Mouse (Mus musculus) midbrain, embryonic 14.5 days (tissue): ENCODE results near the gene Ppp1r15b. TPM values are rescaled to one million over a fixed set of nuclear protein-coding genes. Genes with fewer than 3 reads are reported as not detected.
A peak's percentile ranks its signal among the peaks of the same experiment; 100 is the strongest.

Source experiments
- ATAC-seq: fragments of 200-750 bp; cut with Nextera tagmentation; 2 replicates; pipeline ENCODE4 v1.8.0; 2017; ENCODE audit warnings: moderate number of reproducible peaks, moderate library complexity; ENCODE audit not compliant: low FRiP score, low TSS enrichment
- DNase-seq: peaks from one replicate; pipeline ENCODE4 v3.0.0-alpha.2; 2015
- H3K27ac ChIP-seq: fragments of 300-500 bp; sonication (generic); replicated peaks from 2 replicates; pipeline ENCODE4 v1.5.1; 2014; ENCODE audit warnings: mild to moderate bottlenecking, low read depth, low read length, moderate library complexity
- H3K27me3 ChIP-seq: fragments of 300-500 bp; sonication (generic); 2 replicates; pipeline ENCODE4 v1.6.1; 2014; ENCODE audit warnings: low read length, control low read depth, mixed read lengths; ENCODE audit not compliant: control insufficient read depth, insufficient read depth
- H3K36me3 ChIP-seq: fragments of 300-500 bp; sonication (generic); 2 replicates; pipeline ENCODE4 v1.6.1; 2014; ENCODE audit warnings: low read length, control low read depth; ENCODE audit not compliant: control insufficient read depth, insufficient read depth
- H3K4me1 ChIP-seq: fragments of 300-500 bp; sonication (generic); 2 replicates; pipeline ENCODE4 v1.6.1; 2014; ENCODE audit warnings: mild to moderate bottlenecking, antibody characterized with exemption, low read length, control low read depth; ENCODE audit not compliant: control insufficient read depth, insufficient read depth
- H3K4me2 ChIP-seq: fragments of 300-500 bp; sonication (generic); 2 replicates; pipeline ENCODE4 v1.6.1; 2014; ENCODE audit warnings: mild to moderate bottlenecking, low read length, moderate library complexity
- H3K4me3 ChIP-seq: fragments of 300-500 bp; sonication (generic); replicated peaks from 2 replicates; pipeline ENCODE4 v1.5.1; 2014; ENCODE audit warnings: low read depth, low read length
- H3K9ac ChIP-seq: fragments of 300-500 bp; sonication (generic); replicated peaks from 2 replicates; pipeline ENCODE4 v1.6.1; 2014; ENCODE audit warnings: mild to moderate bottlenecking, low read length, moderate library complexity
- H3K9me3 ChIP-seq: fragments of 300-500 bp; sonication (generic); 2 replicates; pipeline ENCODE4 v1.6.1; 2016; ENCODE audit warnings: low read length, control low read depth, mixed read lengths; ENCODE audit not compliant: control insufficient read depth
- WGBS: fragments of 180-500 bp; shearing (Covaris S2); extraction: QIAGEN DNeasy Blood & Tissue Kit; methylation state at CpG from one replicate; pipeline ENCODE4 v1.1.7; 2014; 5-methylcytosine and 5-hydroxymethylcytosine counted together
- polyA plus RNA-seq: library from polyadenylated mRNA; unstranded; fragments of >200 nt; fragmentation: Nextera tagmentation; extraction: Ambion mirVana; gene quantifications from 2 replicates; pipeline ENCODE4 v1.2.1, GENCODE M21; 2014

The Ppp1r15b gene
- polyA plus RNA-seq, 1 experiment from 2014 or later: 36.2 TPM

GRCm38 (mm10) chr1:133129471-133130221, 1.3 kb upstream of the Ppp1r15b start:
- H3K27me3 ChIP-seq: no peaks in the 10 kb centered on the region
- no peak overlapping the region for H3K4me3 ChIP-seq
- WGBS: 13% methylated on average over 16 of the region's 16 CpGs
- H3K9me3 ChIP-seq: no peaks in the 10 kb centered on the region
- no peaks in the 10 kb centered on the region for H3K36me3 ChIP-seq
- DNase-seq (peak; percentile 35), ATAC-seq (no peak)
- peak overlapping the region; percentile 9 for H3K4me2 ChIP-seq
- H3K27ac ChIP-seq: peak overlapping the region; percentile 38; the same call in 1 of the 2 replicates
- H3K4me1 ChIP-seq: peaks cover 26% of the 10 kb centered on the region
- H3K9ac ChIP-seq: no peak overlapping the region

GRCm38 (mm10) chr1:133131561-133131905, 590 bp downstream of the Ppp1r15b start:
- peak overlapping the region; percentile 95 for H3K27ac ChIP-seq

GRCm38 (mm10) chr1:133131936-133132335, 993 bp downstream of the Ppp1r15b start:
- peak overlapping the region; percentile 95 for H3K27ac ChIP-seq
- H3K36me3 ChIP-seq: peaks cover 5% of the 10 kb centered on the region
- ATAC-seq: no peak
- H3K9ac ChIP-seq: peak overlapping the region; percentile 79
- peak; percentile 29 for DNase-seq
- peaks cover 41% of the 10 kb centered on the region for H3K4me1 ChIP-seq
- H3K4me2 ChIP-seq: peak overlapping the region; percentile 99
- H3K4me3 ChIP-seq: peak overlapping the region; percentile 95
- H3K9me3 ChIP-seq: no peaks in the 10 kb centered on the region
- no peaks in the 10 kb centered on the region for H3K27me3 ChIP-seq
- under 1% methylated on average over 11 of the region's 11 CpGs for WGBS

More at GRCm38 (mm10) chr1:133131561-133131905, 590 bp downstream of the Ppp1r15b start:
- DNase-seq (no peak), ATAC-seq (no peak)
- WGBS: under 1% methylated on average over 35 of the region's 35 CpGs
- H3K9me3 ChIP-seq: no peaks in the 10 kb centered on the region
- peak overlapping the region; percentile 99 for H3K4me2 ChIP-seq
- no peaks in the 10 kb centered on the region for H3K27me3 ChIP-seq
- peak overlapping the region; percentile 95 for H3K4me3 ChIP-seq
- peaks cover 1% of the 10 kb centered on the region; the same call in 1 of the 2 replicates for H3K36me3 ChIP-seq
- H3K9ac ChIP-seq: peak overlapping the region; percentile 79
- H3K4me1 ChIP-seq: peaks cover 41% of the 10 kb centered on the region

DNA sequence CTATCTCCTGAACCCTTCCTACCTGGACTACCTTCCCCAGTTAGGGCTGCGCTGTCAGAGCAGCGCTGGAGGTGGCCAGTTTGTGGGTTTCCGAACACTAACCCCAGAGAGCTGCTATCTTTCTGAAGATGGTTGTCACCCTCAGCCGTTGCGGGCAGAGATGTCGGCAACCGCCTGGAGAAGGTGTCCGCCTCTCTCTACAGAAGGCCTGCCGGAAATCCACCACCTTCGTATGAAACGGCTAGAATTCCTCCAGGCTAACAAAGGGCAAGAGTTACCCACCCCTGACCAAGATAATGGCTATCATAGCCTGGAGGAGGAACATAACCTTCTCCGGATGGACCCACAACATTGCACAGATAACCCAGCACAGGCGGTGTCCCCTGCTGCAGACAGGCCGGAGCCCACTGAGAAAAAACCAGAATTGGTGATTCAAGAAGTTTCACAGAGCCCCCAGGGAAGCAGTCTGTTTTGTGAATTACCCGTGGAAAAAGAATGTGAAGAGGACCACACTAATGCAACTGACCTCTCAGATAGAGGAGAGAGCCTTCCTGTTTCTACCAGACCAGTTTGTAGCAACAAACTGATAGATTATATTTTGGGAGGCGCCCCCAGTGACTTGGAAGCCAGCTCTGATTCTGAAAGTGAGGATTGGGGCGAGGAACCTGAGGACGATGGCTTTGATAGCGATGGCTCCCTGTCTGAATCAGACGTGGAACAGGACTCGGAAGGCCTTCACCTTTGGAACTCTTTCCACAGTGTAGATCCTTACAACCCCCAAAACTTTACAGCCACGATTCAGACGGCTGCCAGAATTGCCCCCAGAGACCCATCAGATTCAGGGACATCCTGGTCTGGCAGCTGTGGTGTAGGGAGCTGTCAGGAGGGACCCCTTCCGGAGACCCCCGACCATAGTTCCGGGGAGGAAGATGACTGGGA, 1.7 kb downstream of the Ppp1r15b start:
- Histone ChIP-seq H3K27ac (no peak overlapping the region), H3K4me1 (peaks cover 41% of the 10 kb centered on the region), H3K9ac (peak overlapping the region; percentile 79), H3K4me2 (peak overlapping the region; percentile 99), H3K4me3 (peak overlapping the region; percentile 95), H3K9me3 (no peaks in the 10 kb centered on the region), H3K27me3 (no peaks in the 10 kb centered on the region), H3K36me3 (peaks cover 12% of the 10 kb centered on the region)
- 13% methylated on average over 26 of the region's 26 CpGs for WGBS
- no peak for DNase-seq
- ATAC-seq: no peak

GRCm38 (mm10) chr1:133133425-133133824, 2.5 kb downstream of the Ppp1r15b start:
- ATAC-seq (no peak), DNase-seq (no peak)
- Histone ChIP-seq H3K4me3 (peak overlapping the region; percentile 95), H3K27ac (no peak overlapping the region), H3K9ac (peak overlapping the region; percentile 79), H3K4me1 (peaks cover 41% of the 10 kb centered on the region), H3K4me2 (peak overlapping the region; percentile 99), H3K36me3 (peaks cover 20% of the 10 kb centered on the region), H3K27me3 (no peaks in the 10 kb centered on the region), H3K9me3 (no peaks in the 10 kb centered on the region)
- WGBS: 14% methylated on average over 2 of the region's 2 CpGs

DNA sequence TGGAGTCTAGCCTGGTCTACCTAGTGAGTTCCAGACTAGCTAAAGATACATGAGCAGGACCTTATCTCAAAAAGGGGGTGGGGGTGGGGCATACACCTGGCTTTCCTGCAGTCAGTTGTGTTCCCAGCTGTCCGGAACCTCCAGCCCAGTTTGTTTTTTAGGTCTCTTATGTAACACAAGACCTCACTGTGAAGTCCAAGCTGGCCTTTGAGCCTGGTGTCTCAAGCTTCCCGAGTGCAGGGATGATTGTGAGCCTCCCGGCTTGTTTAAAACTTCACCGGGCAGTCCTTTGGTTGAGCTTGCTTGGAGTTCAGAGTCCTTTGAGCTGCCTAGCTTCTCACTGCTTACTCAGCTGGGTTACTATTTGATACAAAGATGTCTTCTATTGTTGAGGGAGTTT, 3.1 kb downstream of the Ppp1r15b start:
- 23% methylated on average over 4 of the region's 4 CpGs for WGBS
- no peaks in the 10 kb centered on the region for H3K27me3 ChIP-seq
- ATAC-seq (no peak), DNase-seq (no peak)
- H3K4me1 ChIP-seq: peaks cover 41% of the 10 kb centered on the region
- peak overlapping the region; percentile 99 for H3K4me2 ChIP-seq
- H3K36me3 ChIP-seq: peaks cover 27% of the 10 kb centered on the region
- peak overlapping the region; percentile 79 for H3K9ac ChIP-seq
- H3K4me3 ChIP-seq: peak overlapping the region; percentile 95
- no peaks in the 10 kb centered on the region for H3K9me3 ChIP-seq
- H3K27ac ChIP-seq: no peak overlapping the region

GRCm38 (mm10) chr1:133134881-133135280, 3.9 kb downstream of the Ppp1r15b start:
- peaks cover 32% of the 10 kb centered on the region for H3K36me3 ChIP-seq
- DNase-seq: no peak
- WGBS: 50% methylated on average over 4 of the region's 4 CpGs
- peak overlapping the region; percentile 27; the same call in 1 of the 2 replicates for H3K9ac ChIP-seq
- no peaks in the 10 kb centered on the region for H3K9me3 ChIP-seq
- ATAC-seq: no peak
- H3K27ac ChIP-seq: no peak overlapping the region
- H3K4me3 ChIP-seq: peak overlapping the region; percentile 95
- H3K4me1 ChIP-seq: peaks cover 41% of the 10 kb centered on the region
- no peaks in the 10 kb centered on the region for H3K27me3 ChIP-seq
- H3K4me2 ChIP-seq: peak overlapping the region; percentile 99

GRCm38 (mm10) chr1:133135808-133136207, 4.9 kb downstream of the Ppp1r15b start:
- DNase-seq (no peak), ATAC-seq (no peak)
- Histone ChIP-seq H3K9ac (0 out of 2 replicates have a peak overlapping the region, but pooled peaks have one; percentile 14), H3K36me3 (peaks cover 40% of the 10 kb centered on the region), H3K9me3 (no peaks in the 10 kb centered on the region), H3K27ac (no peak overlapping the region), H3K27me3 (no peaks in the 10 kb centered on the region), H3K4me3 (0 out of 2 replicates have a peak overlapping the region, but pooled peaks have one; percentile 95), H3K4me2 (peak overlapping the region; percentile 99), H3K4me1 (peaks cover 36% of the 10 kb centered on the region)
- WGBS: 65% methylated on average over 5 of the region's 5 CpGs
